Mouse (Mus musculus): ENCODE measurements around the gene Ripor3.

The Ripor3 gene

DNA sequence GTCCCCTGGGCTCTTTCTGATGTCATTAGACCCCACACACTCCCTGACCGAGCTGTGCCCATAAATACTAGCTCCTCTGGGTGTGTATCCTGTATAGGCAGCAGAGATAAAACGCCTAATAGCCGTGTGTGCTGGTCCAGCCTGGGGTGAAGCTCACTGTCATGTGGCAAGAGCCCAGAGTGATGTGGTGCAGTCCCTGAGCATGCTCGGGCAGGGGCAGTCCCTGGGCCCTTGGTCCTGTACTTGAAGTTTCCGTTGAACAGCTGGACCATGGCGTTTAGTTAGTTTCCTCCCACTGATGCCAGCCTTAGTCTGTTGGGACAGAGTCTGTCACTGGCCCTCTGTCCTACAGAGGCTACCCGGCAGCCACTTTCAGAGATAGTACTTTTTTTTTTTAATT is 55.5 kb downstream of the Ripor3 start:
- DNase-seq (ENCODE audit: low read depth, low spot score): no peak

DNA sequence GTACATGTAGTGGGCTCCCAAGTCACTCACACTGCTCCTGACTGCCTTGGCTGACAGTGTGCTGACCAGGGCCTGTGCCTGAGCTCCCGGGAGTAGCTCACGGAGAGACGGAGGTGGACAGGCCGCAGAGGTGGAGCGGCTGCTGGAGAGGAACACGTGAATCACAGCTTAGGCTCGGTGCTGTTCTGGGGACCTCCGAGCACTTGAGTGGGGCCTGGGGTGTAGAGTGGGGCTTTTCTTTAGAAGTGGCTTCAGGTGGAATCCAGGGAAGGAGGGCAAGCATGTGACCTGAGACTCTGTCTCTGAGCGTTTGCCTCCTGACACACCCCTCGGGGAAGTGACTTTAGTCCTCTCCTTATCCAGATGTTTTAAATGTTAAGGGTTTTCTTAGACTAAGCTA is 56.6 kb downstream of the Ripor3 start:
- no peak for DNase-seq (ENCODE audit: low read depth, low spot score)

DNA sequence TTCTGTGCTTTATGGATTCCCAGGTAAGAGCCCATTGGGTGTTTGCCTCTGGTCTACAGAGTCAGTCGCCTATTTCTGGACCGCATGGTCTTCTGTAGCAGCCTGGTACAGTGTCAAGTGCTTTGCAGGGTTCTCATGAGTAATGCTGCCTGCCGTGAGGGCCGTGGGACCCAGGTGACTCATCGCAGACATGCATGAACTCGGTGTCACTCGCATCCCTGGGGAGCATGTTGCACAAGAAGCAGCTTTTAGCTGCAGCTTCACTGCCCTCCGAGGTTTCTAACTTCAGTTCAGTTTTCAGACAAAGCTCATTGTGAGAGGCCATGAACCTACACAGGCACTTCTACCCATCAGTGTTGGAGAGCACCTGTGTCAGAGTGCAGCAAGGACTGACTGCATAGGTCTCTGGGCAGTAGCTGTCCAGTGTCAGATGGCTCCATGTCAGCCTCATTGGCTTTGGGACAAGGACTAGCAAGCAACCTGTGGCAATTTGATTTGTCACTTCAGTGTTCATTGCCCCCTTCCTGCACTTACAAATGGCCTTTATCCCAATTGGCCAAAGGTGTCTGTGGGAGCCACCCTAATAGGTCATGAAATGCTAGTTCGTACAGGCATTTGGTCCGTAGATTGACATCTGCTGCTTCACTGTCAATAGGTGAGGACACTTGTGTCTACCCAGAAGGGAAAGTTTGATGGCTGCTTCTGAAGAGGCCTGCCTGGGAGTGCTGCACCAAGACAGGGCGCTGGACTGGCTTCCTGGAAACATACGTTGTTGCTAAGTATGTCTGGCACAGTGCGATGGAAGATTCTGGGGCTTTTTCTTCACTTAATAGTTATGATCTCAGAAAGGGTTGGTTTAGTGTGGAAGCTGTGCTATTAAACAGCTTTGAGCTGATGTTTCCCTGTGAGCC is 58.9 kb downstream of the Ripor3 start:
- no peak for DNase-seq (ENCODE audit: low read depth, low spot score)

DNA sequence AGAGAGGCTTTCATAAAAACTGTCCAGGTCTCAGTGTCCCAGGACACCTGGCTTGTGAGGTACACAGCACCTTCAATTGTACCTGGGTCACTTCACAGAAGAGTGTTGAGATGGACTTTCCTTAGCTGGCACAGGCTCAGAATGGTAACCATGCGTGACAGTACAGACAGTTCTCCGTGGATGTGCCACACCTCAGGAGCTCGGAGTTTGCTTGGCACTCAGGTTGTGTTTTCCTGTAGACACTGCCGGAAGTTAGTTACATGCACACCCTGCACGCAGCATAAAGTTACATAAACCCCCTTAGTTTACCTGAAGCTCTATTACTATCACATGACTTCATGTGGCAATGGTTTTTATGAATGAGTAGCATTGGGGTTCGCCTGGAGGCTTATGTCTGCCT is 59.7 kb downstream of the Ripor3 start:
- DNase-seq (ENCODE audit: low read depth, low spot score): no peak

DNA sequence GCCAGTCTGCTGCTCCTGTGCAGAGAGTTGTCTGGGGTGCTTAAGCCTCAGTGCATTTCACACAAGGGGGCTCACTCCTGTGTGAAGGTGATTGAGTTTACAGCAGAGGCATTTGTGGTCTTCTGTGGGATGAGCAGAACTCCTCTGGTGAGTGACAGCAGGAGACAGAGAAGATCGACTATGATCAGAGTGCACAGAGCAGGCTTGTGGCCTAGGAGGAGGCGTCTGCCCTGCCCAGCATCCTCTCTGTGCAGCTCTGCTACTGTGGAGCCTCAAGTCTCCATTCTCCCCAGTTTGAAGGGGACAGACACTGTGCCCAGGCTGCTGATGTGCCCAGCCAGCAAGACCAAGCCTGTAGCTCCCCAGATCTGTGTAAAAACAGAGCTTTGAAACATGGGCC is 60.6 kb downstream of the Ripor3 start:
- DNase-seq (ENCODE audit: low read depth, low spot score): no peak

DNA sequence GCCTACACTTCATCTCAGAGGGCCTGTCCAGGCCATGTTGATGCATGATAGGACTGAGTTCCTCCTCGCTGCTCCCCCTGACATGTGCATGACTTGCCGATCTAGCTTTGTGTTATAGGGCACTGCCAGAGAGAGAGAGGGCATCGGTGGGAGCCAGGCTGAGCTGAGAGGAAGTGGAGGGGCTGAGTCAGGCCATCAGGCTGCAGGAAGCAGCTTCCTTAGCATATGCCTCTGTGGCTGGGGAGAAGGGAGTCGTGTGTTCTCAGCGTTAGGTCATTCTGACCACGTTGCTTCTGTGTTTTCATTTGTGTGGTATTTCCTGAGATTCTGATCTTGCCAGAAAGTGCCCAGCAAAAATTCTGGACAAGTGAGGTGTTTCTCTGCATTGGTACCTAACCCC is 61.2 kb downstream of the Ripor3 start:
- DNase-seq (ENCODE audit: low read depth, low spot score): no peak

DNA sequence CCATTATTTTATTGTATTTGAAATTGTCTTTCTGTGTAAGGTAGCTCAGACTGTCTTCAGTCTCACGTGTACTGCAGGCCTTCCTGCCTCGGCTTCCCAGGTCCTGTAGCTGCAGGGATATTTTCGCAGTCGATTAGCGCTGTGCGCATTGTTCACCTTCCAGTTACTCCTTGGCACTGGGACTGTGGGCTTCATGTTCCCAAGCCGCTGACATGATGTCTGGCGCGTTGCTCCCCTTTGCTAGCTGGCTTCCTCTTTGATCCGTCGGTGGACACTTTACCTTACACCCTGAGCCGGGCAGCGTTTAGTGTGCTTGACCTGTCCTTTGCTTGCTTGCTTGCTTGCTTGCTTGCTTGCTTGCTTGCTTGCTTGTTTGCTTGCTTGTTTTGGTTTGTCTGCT is 61.9 kb downstream of the Ripor3 start:
- no peak for DNase-seq (ENCODE audit: low read depth, low spot score)

DNA sequence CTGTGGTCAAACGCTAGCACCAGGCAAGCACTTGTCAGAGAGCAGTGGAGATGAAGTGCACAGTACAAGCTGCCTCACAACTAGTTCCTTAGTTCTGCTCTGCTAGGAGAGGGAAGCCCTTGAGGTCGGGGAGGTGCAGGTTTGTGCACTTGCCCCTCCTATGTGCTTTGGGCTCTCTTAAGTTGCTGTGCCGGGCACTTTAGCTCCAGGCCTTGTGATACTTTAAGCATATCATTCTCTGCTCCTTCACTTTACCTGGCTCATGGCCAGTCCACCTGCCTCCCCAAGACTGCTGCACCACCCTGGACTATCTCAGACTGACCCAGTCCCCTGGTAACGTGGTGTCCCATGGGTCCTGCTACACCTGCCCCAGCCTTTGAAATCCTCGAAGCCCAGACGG is 62.4 kb downstream of the Ripor3 start:
- DNase-seq (ENCODE audit: low read depth, low spot score): no peak

DNA sequence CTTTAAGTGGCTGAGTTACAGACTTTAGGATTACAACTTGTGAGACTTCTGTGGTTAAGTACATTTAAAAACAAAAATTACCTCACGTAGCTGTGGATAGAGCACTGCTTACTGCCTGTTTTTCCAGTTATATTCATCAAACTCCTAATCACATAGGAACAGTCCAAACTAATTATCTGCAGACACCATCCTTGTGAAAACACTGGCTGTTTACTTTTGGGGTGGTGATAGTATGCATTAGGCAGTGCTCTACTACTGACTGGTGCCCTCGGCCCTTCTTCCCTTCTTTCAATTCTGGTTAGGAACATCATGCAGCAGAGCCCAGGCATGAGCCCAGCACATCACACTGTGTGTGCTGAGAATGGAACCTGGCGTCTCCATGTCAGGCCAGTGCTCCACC is 63.2 kb downstream of the Ripor3 start:
- no peak for DNase-seq (ENCODE audit: low read depth, low spot score)

DNA sequence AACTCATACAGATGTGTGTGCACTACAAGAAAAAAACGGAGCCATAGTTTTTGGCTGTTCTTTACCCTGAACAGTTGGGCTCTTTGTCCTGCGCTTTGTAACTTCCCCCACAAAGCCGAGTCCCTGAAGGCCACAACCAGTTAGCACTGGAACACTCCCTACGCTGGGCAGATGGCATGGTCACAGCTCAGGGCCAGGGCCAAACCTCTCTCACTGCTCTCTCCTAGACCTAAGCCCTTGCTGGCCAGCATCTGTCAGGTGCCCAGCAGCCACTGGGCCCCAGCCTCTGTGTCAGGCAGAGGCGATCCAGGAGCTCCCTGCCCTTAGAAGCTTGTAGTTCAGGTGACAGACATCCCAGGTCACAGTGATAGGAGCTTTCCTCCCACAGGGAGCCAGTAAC is 65.0 kb downstream of the Ripor3 start:
- no peak for DNase-seq (ENCODE audit: low read depth, low spot score)

DNA sequence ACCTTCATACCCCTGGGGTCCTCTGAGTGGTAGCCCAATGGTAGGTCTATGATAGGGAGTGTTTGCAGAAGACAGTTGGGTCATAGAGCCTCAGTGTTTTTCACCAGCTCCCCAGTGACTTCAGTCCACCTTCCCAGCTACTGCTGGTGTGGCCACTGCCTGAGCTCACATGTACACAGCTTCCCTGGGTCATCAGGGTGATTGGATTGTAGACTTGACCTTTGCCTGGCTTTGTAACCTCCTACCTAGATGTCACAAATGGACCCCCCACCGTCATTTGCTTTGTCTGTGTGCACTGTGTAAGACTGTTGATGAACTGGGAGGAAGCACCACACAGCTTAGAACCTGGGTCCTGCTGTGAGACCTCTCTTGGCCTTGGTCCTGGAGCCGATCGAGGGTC is 66.2 kb downstream of the Ripor3 start:
- DNase-seq (ENCODE audit: low read depth, low spot score): no peak

DNA sequence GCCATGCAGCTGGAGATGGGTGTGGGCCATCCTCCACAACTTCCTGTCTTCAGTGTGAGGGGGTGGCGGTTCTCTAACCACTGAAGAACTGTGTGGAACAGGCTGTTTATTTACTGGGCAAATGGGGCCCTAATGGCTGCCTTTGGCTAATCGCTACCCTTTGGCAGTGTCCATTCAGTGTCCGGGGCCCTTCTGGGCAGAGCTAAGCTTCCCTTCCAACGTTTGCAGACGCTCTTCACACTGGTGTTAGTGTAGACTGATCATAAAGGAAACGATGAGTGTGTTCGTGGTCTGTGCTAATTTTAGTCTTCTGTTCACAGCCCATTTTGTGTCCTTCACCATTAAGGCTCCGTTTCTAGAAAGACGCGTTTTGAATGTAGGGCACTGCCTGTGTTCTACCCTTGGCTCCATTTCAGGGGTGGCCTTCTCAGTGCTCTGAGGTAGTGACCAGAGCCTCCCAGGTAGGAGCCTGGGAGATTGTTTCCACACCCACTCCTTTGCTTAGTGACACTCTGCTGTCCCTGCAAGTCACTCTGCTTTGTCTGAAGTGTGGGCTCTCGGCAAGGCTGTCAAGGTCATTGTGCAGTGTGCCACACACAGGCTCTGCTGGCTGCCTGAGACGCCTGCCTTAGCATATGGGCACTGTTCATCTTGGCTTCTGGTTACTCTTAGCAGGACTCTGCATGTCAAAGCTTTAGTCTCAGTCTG is 67.3 kb downstream of the Ripor3 start:
- no peak for DNase-seq (ENCODE audit: low read depth, low spot score)

DNA sequence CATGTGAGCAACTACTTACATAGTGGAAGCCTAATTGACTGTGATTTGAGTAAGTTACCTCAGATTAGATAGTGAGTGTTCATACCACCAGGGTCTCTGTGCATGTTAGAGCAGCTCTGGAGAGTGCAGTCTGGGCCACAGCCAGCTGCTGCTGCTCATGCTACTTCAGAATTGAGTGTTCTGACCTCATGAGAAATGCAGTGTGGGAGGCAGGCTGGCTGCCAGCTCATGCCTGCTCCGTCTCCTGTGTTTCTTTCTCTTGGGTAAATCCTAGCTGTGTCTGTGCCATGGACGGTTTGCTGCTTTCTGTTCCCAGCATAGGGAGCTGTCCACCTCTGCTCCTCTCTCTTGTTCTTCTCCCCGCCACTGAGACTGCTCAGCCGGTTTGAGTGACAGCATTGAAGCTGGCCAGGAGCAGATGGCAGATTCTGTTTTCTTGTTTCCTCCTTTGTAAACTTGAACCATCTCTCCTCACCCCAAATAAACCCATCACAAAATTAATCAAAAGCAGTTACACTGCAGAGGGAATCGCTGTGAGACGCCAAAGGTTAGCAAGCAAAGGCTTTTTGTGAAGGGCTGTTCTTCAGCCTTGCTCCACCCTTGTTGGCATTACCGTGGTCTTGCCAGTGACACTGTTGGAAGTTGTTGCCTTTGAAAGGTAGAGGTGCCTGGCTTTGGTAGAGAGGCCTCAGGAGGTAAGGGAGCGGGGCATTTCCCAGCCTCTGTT is 68.1 kb downstream of the Ripor3 start:
- no peak for DNase-seq (ENCODE audit: low read depth, low spot score)

DNA sequence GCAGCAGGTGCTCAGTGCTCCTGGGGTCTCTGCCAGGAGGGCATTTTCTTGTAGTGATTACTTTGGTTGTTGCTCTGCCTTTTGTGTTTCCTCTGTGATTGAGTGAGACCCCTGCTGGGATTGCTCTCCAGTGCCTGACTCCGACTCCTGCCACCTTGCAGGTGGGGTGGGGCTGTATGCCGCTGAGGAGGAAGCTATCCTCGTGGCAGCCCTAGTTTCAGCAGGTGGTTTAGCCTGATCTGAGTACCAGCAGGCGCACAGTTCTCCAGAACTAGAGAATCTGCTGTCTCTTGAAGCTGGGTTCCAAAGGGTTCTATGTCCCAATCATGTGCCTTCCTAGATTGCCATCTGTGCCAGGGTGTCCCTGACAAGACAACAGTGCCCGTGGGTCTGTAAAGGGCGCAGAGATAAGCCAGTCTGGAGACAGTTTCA is 68.7 kb downstream of the Ripor3 start:
- DNase-seq (ENCODE audit: low read depth, low spot score): no peak

DNA sequence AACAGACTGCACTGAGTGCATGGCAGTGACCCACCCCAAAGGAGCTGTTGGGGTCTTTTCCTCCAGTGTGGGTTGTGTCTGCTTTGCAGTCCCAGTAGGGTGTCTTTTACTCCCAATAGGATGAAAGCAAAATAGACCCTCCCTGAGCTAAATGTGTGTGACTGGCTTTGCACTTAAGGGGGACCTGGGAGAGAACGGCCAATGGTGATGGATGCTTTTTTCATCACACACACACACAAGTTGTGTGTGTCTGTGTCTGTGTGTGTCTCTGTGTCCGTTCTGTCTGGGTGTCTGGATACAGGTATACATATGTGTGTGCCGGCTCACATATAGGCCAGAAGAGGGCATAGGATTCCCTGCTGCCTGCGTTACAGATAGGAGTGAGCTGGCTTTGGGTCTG is 69.1 kb downstream of the Ripor3 start:
- no peak for DNase-seq (ENCODE audit: low read depth, low spot score)

DNA sequence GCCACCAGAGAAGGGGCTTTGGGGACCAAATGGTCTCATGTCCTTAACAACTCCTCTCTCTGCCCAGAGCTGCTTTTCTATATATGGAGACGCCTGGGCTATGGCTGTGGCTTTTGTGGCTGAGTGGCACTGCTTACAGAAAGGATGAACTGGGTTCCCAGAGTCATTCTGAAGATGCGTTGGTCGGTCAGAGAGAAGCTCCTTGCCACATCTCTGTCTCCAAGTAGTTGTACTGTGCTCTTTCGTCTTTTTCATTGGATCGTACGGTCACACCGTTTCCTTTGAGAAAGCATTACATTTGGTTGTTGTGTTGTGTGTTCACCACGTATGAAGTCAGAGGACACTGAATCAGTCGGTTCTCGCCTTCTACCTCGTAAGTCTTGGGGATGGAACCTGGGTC is 69.8 kb downstream of the Ripor3 start:
- no peak for DNase-seq (ENCODE audit: low read depth, low spot score)

DNA sequence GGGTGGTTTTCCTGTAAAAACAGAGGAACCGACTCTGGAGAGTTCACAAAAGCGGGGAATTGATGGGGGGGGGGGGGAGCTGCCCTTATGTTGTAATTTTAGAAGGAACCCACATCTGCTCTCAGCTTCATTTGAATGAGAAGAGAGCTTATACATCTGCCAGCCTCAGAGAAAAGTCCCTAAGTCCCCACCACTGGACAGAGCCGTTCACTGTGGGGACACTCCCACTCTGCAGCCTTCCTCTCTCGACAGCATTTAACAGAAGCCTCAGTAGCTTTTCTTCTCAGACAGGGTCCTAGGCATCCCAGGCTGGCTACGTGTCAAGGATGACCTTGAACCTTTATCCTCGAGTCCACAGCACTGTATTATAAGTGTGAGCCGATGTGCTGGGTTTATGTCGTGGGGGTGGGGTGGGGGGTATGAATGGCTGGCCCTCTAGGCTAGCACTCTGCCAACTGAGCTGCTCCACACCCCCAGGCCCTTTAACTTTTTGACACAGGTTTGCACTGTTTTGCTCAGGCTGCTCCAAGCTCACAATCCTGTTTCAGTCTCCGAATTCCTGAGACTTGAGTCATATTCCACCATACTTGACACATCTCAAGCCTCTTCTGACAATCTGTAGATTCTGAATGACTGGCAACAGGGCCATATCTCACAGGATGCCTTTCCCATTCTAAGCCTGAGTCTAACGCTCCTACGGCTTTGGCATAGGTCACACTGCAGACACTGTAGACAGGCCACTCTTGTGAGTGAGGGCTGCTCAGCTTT is 70.6 kb downstream of the Ripor3 start:
- no peak for DNase-seq (ENCODE audit: low read depth, low spot score)

DNA sequence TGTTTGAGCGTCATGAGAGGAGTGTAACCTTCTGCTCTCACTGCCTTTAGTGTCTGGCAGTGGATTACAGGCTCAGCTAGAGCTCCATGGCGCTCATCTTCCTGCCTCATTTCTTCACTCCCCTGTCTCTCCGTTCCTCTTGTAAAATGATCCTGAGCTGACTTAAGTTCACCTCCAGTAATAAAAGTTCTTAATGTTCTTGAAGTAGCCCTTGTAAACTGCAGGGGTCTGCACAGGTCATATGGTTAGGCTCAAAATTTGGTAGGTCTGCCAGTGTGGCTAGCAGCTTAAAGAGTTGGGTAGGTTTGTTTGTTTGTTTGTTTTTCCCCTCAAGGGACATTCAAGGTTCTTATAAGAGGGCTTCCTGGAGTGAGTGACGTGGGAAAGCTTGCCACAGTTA is 71.2 kb downstream of the Ripor3 start:
- no peak for DNase-seq (ENCODE audit: low read depth, low spot score)

DNA sequence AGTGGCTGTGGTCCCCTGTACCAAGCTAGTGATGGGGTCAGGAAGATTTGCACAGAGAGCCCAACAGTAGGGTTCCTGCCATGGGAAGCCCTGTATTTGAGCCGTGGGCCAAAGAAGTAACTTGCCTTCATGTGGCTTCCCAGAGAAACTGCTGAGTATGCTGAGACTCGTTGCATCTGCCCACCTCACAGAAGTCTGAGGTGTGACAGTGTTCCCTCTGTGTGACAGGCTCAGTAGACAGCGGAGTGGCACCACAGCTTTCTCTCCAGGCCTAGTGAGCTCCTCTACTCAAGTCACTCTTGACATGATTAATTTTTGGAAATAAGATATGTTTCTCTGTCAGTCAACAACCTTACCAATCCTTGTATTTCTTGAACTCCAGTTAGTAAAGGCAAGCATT is 71.6 kb downstream of the Ripor3 start:
- no peak for DNase-seq (ENCODE audit: low read depth, low spot score)

DNA sequence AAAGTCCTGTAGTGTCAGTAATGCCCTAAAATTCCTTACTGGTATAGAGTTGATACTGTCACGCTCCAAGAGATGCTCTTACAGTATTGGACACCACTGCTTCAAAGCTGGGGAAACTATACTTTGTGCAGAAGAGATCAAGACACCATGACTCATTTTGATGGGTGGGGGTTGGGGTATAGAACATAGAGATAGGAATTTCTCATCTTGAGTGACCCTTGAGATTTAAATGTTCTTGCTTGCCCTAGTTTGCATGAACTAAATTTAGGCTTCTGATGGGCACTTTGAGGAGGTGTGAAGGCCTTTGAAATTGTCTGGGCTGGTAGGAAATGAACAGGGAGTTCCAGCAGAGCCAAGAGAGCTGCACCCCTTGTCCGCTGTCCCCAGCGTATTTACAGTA is 74.5 kb downstream of the Ripor3 start:
- no peak for DNase-seq (ENCODE audit: low read depth, low spot score)

DNA sequence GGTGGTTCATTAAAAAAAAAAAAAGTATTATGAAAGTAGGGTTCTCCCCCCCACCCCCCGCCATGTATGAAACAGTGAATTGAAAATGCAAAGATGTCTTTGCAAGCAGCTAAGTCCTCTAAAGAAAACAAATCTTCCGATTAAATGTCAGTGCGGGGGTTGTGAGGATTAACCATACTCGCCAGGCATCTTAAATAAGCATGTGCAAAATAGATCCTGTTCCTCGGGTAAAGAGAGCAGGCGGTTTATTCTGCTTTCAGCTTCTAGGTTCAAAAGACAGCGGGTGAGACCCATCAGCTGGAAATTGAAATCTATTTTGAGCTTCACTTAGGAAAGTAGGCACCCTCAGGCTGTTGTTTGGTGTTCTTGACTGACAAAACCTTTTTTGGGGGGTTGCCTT is 77.0 kb downstream of the Ripor3 start:
- no peak for DNase-seq (ENCODE audit: low read depth, low spot score)

DNA sequence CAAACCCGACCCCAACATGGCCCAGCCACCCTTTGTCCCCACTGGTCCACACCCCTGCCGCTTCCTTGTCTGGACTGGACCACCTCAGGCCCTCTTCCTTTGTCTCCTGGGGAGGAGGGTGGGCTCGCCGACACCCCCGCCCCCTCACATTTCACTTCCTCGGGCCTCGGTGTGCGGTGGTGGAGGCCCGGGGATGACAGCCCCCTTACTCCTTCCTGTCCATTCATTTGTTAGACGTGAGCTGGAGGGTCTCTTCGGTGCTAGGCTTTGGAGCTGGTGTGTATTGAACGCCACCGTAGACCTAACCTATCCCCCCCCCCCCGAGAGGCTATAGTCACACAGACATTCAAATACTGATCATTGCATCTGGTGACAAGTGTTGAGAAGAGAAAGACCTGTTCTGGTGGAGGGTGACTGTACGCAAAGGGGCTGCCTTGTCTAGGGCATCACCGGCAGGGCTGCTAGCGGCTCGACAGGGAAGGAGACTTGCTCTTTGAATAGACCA is 77.6 kb downstream of the Ripor3 start:
- no peak for DNase-seq (ENCODE audit: low read depth, low spot score)
